Mouse (Mus musculus): Measurements from ENCODE around the gene Myo18a.
"Not testable (repeated sequence)": the region's sequence is repeated elsewhere in the genome, so short reads cannot be mapped to it uniquely, and the experiment has no call there.

Myo18a gene

GRCm38 (mm10) chr11:77762783-77763672 lies at the start of gene Myo18a:
TSS of gene Myo18a (plus strand) at chr11:77763246.
- DNase-seq (ENCODE audit: extremely low spot score), result peak; percentile 83

- no peak for DNase-seq (ENCODE audit: extremely low spot score)
These were observed 49.3 kb upstream of the Myo18a start for GRCm38 (mm10) chr11:77713736-77714135.

- no peak for DNase-seq (ENCODE audit: extremely low spot score)
These were observed 44.0 kb upstream of the Myo18a start for GRCm38 (mm10) chr11:77719055-77719454.

GRCm38 (mm10) chr11:77721389-77721788 lies 41.7 kb upstream of the Myo18a start:
- no peak for DNase-seq (ENCODE audit: extremely low spot score)

- no peak for DNase-seq (ENCODE audit: extremely low spot score)
These were observed 38.3 kb upstream of the Myo18a start for GRCm38 (mm10) chr11:77724766-77725165.

- DNase-seq (ENCODE audit: extremely low spot score), result no peak
These were observed 37.9 kb upstream of the Myo18a start, which contains the start of gene Cryba1 for GRCm38 (mm10) chr11:77725183-77725582. TSS of gene Cryba1 (minus strand) at chr11:77725283.

- no peak for DNase-seq (ENCODE audit: extremely low spot score)
These were observed 34.5 kb upstream of the Myo18a start for GRCm38 (mm10) chr11:77728587-77728986.

GRCm38 (mm10) chr11:77737289-77737688 lies 25.8 kb upstream of the Myo18a start:
- peak; percentile 77 for DNase-seq (ENCODE audit: extremely low spot score)

- no peak for DNase-seq (ENCODE audit: extremely low spot score)
These were observed 24.5 kb upstream of the Myo18a start for GRCm38 (mm10) chr11:77738555-77738954.

GRCm38 (mm10) chr11:77743966-77744365 lies 19.1 kb upstream of the Myo18a start:
- DNase-seq (ENCODE audit: extremely low spot score), result no peak

- no peak for DNase-seq (ENCODE audit: extremely low spot score)
These were observed 16.4 kb upstream of the Myo18a start for GRCm38 (mm10) chr11:77746652-77747051.

GRCm38 (mm10) chr11:77747103-77747502 lies 15.9 kb upstream of the Myo18a start:
- not testable (repeated sequence) for DNase-seq (ENCODE audit: extremely low spot score)

GRCm38 (mm10) chr11:77748996-77749395 lies 14.1 kb upstream of the Myo18a start:
- no peak for DNase-seq (ENCODE audit: extremely low spot score)

GRCm38 (mm10) chr11:77752525-77752924 lies 10.5 kb upstream of the Myo18a start:
- no peak for DNase-seq (ENCODE audit: extremely low spot score)

- DNase-seq (ENCODE audit: extremely low spot score), result no peak
These were observed 9.6 kb upstream of the Myo18a start for GRCm38 (mm10) chr11:77753469-77753868.

GRCm38 (mm10) chr11:77760031-77760430 lies 3.0 kb upstream of the Myo18a start:
- no peak for DNase-seq (ENCODE audit: extremely low spot score)

- DNase-seq (ENCODE audit: extremely low spot score), result peak; percentile 74
These were observed 761 bp downstream of the Myo18a start for GRCm38 (mm10) chr11:77763673-77764340.

GRCm38 (mm10) chr11:77764694-77765458 lies 1.8 kb downstream of the Myo18a start:
- DNase-seq (ENCODE audit: extremely low spot score), result no peak

GRCm38 (mm10) chr11:77765459-77765777 lies 2.4 kb downstream of the Myo18a start:
- DNase-seq (ENCODE audit: extremely low spot score), result no peak

GRCm38 (mm10) chr11:77766351-77767001 lies 3.4 kb downstream of the Myo18a start:
- DNase-seq (ENCODE audit: extremely low spot score), result peak; percentile 69

GRCm38 (mm10) chr11:77769496-77769895 lies 6.5 kb downstream of the Myo18a start:
- DNase-seq (ENCODE audit: extremely low spot score), result no peak

- no peak for DNase-seq (ENCODE audit: extremely low spot score)
These were observed 7.3 kb downstream of the Myo18a start for GRCm38 (mm10) chr11:77770346-77770745.
